27 mouse cellular contexts compared by ENCODE assay signal in genomic region chr7:87843496-87843895, GRCm38 (mm10).
A peak's percentile ranks its signal among the peaks of the same experiment; 100 is the strongest.
DNase-seq lines count a peak whose midpoint lies in the region; ATAC-seq and TF ChIP-seq lines count a peak whose summit lies in the region.
"Had no signal": no experiment of that assay in that cellular context is flagged by ENCODE, and none has a peak within 500 bp of the region (broad histone marks: within the 10 kb centered on the region; RNA-seq: fewer than 3 reads in every experiment).

No protein-coding gene starts in this region.

- no peaks in the 10 kb centered on the region for H3K9me3 ChIP-seq in lung, embryonic 14.5 days (ENCODE audit: low read depth, low read length)
- no peaks in the 10 kb centered on the region for H3K9me3 ChIP-seq in MEL (replicated peaks; ENCODE audit: insufficient read depth, low read length)
- no peaks in the 10 kb centered on the region for H3K9me3 ChIP-seq in heart, embryonic 12.5 days (replicated peaks)
- H3K9me3 ChIP-seq: embryonic facial prominence, embryonic 13.5 days; embryonic facial prominence, embryonic 15.5 days; forebrain, embryonic 10.5 days; forebrain, embryonic 12.5 days; G1E had no signal

- no peaks in the 10 kb centered on the region for H3K36me3 ChIP-seq in lung, embryonic 14.5 days (ENCODE audit: insufficient read depth)
- H3K36me3 ChIP-seq in MEL (ENCODE audit: control insufficient read depth in 1 of 2, insufficient read depth in 2 of 2, low read length in 2 of 2): no peaks in the 10 kb centered on the region
- H3K36me3 ChIP-seq in heart, embryonic 12.5 days: no peaks in the 10 kb centered on the region
- H3K36me3 ChIP-seq: embryonic facial prominence, embryonic 13.5 days; embryonic facial prominence, embryonic 15.5 days; forebrain, embryonic 10.5 days; forebrain, embryonic 12.5 days; G1E had no signal

- H3K4me2 ChIP-seq in lung, embryonic 14.5 days: no peak overlapping the region
- H3K4me2 ChIP-seq in heart, embryonic 12.5 days: no peak overlapping the region
- H3K4me2 ChIP-seq: embryonic facial prominence, embryonic 13.5 days; embryonic facial prominence, embryonic 15.5 days; forebrain, embryonic 12.5 days had no signal

- DNase-seq in lung, embryonic 14.5 days: peak; percentile 73
- no peak for DNase-seq in lung, postnatal 4 days
- peak; percentile 17 for DNase-seq in lung, postnatal 25 days (ENCODE audit: low spot score)
- DNase-seq in lung, adult 18-20 months: no peak
- DNase-seq in MEL (ENCODE audit: low read depth, low spot score): peak; percentile 51
- DNase-seq in Muller cell, postnatal 12 days (ENCODE audit: inconsistent ontology term): peak; percentile 89
- DNase-seq: adrenal gland, adult 2 months; adrenal gland, postnatal 10 days; adrenal gland, postnatal 25 days; B cell, adult 2 months; cerebellum, adult 11 months; cerebellum, adult 18-20 months; cerebellum, adult 8-10 months; cerebellum, adult 9-11 months; cerebellum, postnatal 14 days; embryo, embryonic 11 days had no signal

- no peak for TF ChIP-seq CTCF in lung, embryonic 14.5 days (IDR thresholded peaks at IDR 0.05; ENCODE audit: low read depth)
- no peak for TF ChIP-seq CTCF in MEL (IDR thresholded peaks at IDR 0.05 in 2 of 3, conservative IDR thresholded peaks at IDR 0.05 in 1 of 3; ENCODE audit: control insufficient read depth in 1 of 3, insufficient read depth in 1 of 3, low read depth in 2 of 3, low read length in 3 of 3, poor library complexity in 1 of 3, severe bottlenecking in 1 of 3)

- peak; percentile 52; the same call in 1 of the 2 replicates for ATAC-seq in lung, embryonic 14.5 days (ENCODE audit: insufficient read depth)
- ATAC-seq in heart, embryonic 12.5 days (ENCODE audit: insufficient number of reproducible peaks, low FRiP score): no peak
- ATAC-seq: CD4-positive, CD25-positive, alpha-beta regulatory T cell, adult 4 months; forebrain, embryonic 14.5 days; forebrain, embryonic 16.5 days had no signal

- TF ChIP-seq EP300 in MEL (IDR thresholded peaks at IDR 0.05; ENCODE audit: low read depth in 1 of 2, low read length in 2 of 2): no peak

- no peak overlapping the region for H3K4me3 ChIP-seq in lung, embryonic 14.5 days (ENCODE audit: low read depth, low read length)
- no peak overlapping the region for H3K4me3 ChIP-seq in MEL (ENCODE audit: control insufficient read depth in 1 of 2, insufficient read depth in 1 of 2, low read depth in 2 of 2, low read length in 2 of 2)
- H3K4me3 ChIP-seq in heart, embryonic 12.5 days: no peak overlapping the region
- H3K4me3 ChIP-seq: embryonic facial prominence, embryonic 13.5 days; embryonic facial prominence, embryonic 15.5 days; erythroblast, embryonic 14.5 days; forebrain, embryonic 10.5 days; forebrain, embryonic 12.5 days had no signal

- TF ChIP-seq POLR2A in MEL (IDR thresholded peaks at IDR 0.05; ENCODE audit: control insufficient read depth in 1 of 2, insufficient read depth in 1 of 2, low read depth in 1 of 2, low read length in 2 of 2, poor library complexity in 1 of 2): no peak

- H3K27me3 ChIP-seq in lung, embryonic 14.5 days (ENCODE audit: insufficient read depth, low read length): no peaks in the 10 kb centered on the region
- H3K27me3 ChIP-seq in MEL (ENCODE audit: control insufficient read depth in 1 of 2, insufficient read depth in 2 of 2, low read length in 2 of 2): no peaks in the 10 kb centered on the region
- H3K27me3 ChIP-seq in heart, embryonic 12.5 days (replicated peaks): no peaks in the 10 kb centered on the region
- H3K27me3 ChIP-seq: CH12.LX; embryonic facial prominence, embryonic 13.5 days; embryonic facial prominence, embryonic 15.5 days; forebrain, embryonic 12.5 days had no signal

- no peaks in the 10 kb centered on the region for H3K79me2 ChIP-seq in MEL (ENCODE audit: control insufficient read depth, insufficient read depth, low read length, poor library complexity)

- no peak for TF ChIP-seq RAD21 in MEL (IDR thresholded peaks at IDR 0.05; ENCODE audit: low read depth, low read length)

- H3K4me1 ChIP-seq in lung, embryonic 14.5 days (ENCODE audit: insufficient read depth): no peaks in the 10 kb centered on the region
- H3K4me1 ChIP-seq in MEL (ENCODE audit: control insufficient read depth in 1 of 2, insufficient read depth in 2 of 2, low read length in 2 of 2): peaks cover 0 to 5% of the 10 kb centered on the region in 2 experiments; a peak in 1 of 4 replicates
- H3K4me1 ChIP-seq in heart, embryonic 12.5 days (replicated peaks): no peaks in the 10 kb centered on the region
- H3K4me1 ChIP-seq: embryonic facial prominence, embryonic 13.5 days; embryonic facial prominence, embryonic 15.5 days; forebrain, embryonic 10.5 days; forebrain, embryonic 12.5 days had no signal

- H3K27ac ChIP-seq in lung, embryonic 14.5 days (ENCODE audit: low read depth): no peak overlapping the region
- H3K27ac ChIP-seq in MEL (ENCODE audit: control insufficient read depth, low read depth, low read length): no peak overlapping the region
- H3K27ac ChIP-seq in heart, embryonic 12.5 days (ENCODE audit: poor library complexity, severe bottlenecking): no peak overlapping the region
- H3K27ac ChIP-seq: embryonic facial prominence, embryonic 13.5 days; embryonic facial prominence, embryonic 15.5 days; forebrain, embryonic 10.5 days; forebrain, embryonic 12.5 days had no signal

- H3K9ac ChIP-seq in lung, embryonic 14.5 days: no peak overlapping the region
- no peak overlapping the region for H3K9ac ChIP-seq in MEL (ENCODE audit: control insufficient read depth, low read depth, low read length, poor library complexity, severe bottlenecking)
- no peak overlapping the region for H3K9ac ChIP-seq in heart, embryonic 12.5 days
- H3K9ac ChIP-seq: embryonic facial prominence, embryonic 13.5 days; embryonic facial prominence, embryonic 15.5 days; forebrain, embryonic 12.5 days had no signal

TF ChIP-seq in MEL, 35 proteins besides CTCF, POLR2A, EP300 and RAD21:
- TF ChIP-seq ELF1 (IDR thresholded peaks at IDR 0.05; ENCODE audit: low read depth, low read length) (no peak), MEF2A (IDR thresholded peaks at IDR 0.05; ENCODE audit: extremely low read depth, insufficient replicate concordance, low read depth, low read length, poor library complexity, severe bottlenecking) (no peak), USF2 (IDR thresholded peaks at IDR 0.05; ENCODE audit: borderline replicate concordance in 1 of 2, insufficient read depth in 1 of 2, low read depth in 1 of 2, low read length in 2 of 2) (no peak), TCF12 (IDR thresholded peaks at IDR 0.05; ENCODE audit: low read depth, low read length) (no peak), JUND (IDR thresholded peaks at IDR 0.05; ENCODE audit: low read depth, low read length) (no peak), MAX (IDR thresholded peaks at IDR 0.05; ENCODE audit: low read length) (no peak), NELFE (IDR thresholded peaks at IDR 0.05; ENCODE audit: low read depth, low read length) (no peak), SMC3 (IDR thresholded peaks at IDR 0.05; ENCODE audit: low read depth, low read length) (no peak), ETS1 (IDR thresholded peaks at IDR 0.05; ENCODE audit: low read depth, low read length) (no peak), SIN3A (IDR thresholded peaks at IDR 0.05; ENCODE audit: low read length) (no peak)

Comparison
In these comparisons a context has a peak if more than half of its experiments do, and no peak if none do; other contexts are left out.
1. DNase-seq: peak in lung, embryonic 14.5 days (single experiment), lung, postnatal 25 days (single experiment), MEL (single experiment) and Muller cell, postnatal 12 days (single experiment); none in lung, postnatal 4 days (0 of 2) and lung, adult 18-20 months (0 of 2).